Mouse (Mus musculus) forebrain, embryonic 10.5 days (tissue): ENCODE data around the gene Ywhae. TPM values are rescaled to one million over a fixed set of nuclear protein-coding genes. Genes with fewer than 3 reads are reported as not detected.
"Not testable (repeated sequence)": the region's sequence is repeated elsewhere in the genome, so short reads cannot be mapped to it uniquely, and the experiment has no call there.

Experiments used
- DNase-seq: peaks from one replicate; pipeline ENCODE4 v3.0.0-alpha.2; 2017; ENCODE audit warnings: low spot score; ENCODE audit errors: extremely low spot score
- H3K27ac ChIP-seq: fragments of 300-500 bp; sonication (generic); 2 replicates; pipeline ENCODE4 v1.5.1; 2016; ENCODE audit warnings: mild to moderate bottlenecking
- H3K27me3 ChIP-seq: fragments of 300-500 bp; sonication (generic); 2 replicates; pipeline ENCODE4 v1.6.1; 2016; ENCODE audit warnings: mild to moderate bottlenecking; ENCODE audit not compliant: poor library complexity, severe bottlenecking
- H3K36me3 ChIP-seq: fragments of 300-500 bp; sonication (generic); replicated peaks from 2 replicates; pipeline ENCODE4 v1.6.1; 2016; ENCODE audit warnings: mild to moderate bottlenecking, moderate library complexity
- H3K4me1 ChIP-seq: fragments of 300-500 bp; sonication (generic); 2 replicates; pipeline ENCODE4 v1.6.1; 2016
- H3K4me3 ChIP-seq: fragments of 300-500 bp; sonication (generic); 2 replicates; pipeline ENCODE4 v1.5.1; 2016; ENCODE audit warnings: mild to moderate bottlenecking, moderate library complexity
- H3K9me3 ChIP-seq: fragments of 300-500 bp; sonication (generic); 2 replicates; pipeline ENCODE4 v1.6.1; 2016; ENCODE audit warnings: mild to moderate bottlenecking, moderate library complexity
- WGBS: fragments of 180-500 bp; shearing (Covaris S2); methylation state at CpG from one replicate; pipeline ENCODE4 v1.1.7; 2016; 5-methylcytosine and 5-hydroxymethylcytosine counted together
- polyA plus RNA-seq: library from polyadenylated mRNA; unstranded; fragments of >200 nt; fragmentation: Nextera tagmentation; extraction: Ambion mirVana; gene quantifications from 2 replicates; pipeline ENCODE4 v1.2.1, GENCODE M21; 2016

Ywhae gene
- polyA plus RNA-seq, 1 experiment from 2014 or later = 1,332 TPM

GRCm38 (mm10) chr11:75715556-75715955 is 17.1 kb upstream of the Ywhae start:
- H3K4me1 ChIP-seq = peaks cover 7% of the 10 kb centered on the region
- no peaks in the 10 kb centered on the region for H3K27me3 ChIP-seq
- no peak for DNase-seq
- H3K9me3 ChIP-seq = peaks cover 2% of the 10 kb centered on the region; the same call in 1 of the 2 replicates
- H3K4me3 ChIP-seq = peak overlapping the region; percentile 20; the same call in 1 of the 2 replicates
- no peak overlapping the region for H3K27ac ChIP-seq
- H3K36me3 ChIP-seq = no peaks in the 10 kb centered on the region
- 19% methylated on average over 12 of the region's 12 CpGs for WGBS

- Histone ChIP-seq H3K9me3 (peaks cover 13% of the 10 kb centered on the region; the same call in 1 of the 2 replicates), H3K36me3 (no peaks in the 10 kb centered on the region), H3K4me1 (peaks cover 7% of the 10 kb centered on the region), H3K27me3 (no peaks in the 10 kb centered on the region), H3K27ac (no peak overlapping the region), H3K4me3 (no peak overlapping the region)
- 89% methylated on average over 8 of the region's 8 CpGs for WGBS
- no peak for DNase-seq
Measured at GRCm38 (mm10) chr11:75716661-75717325, 15.9 kb upstream of the Ywhae start.

GRCm38 (mm10) chr11:75722339-75722738 is 10.3 kb upstream of the Ywhae start:
- DNase-seq = no peak
- WGBS = 58% methylated on average over 4 of the region's 4 CpGs
- H3K4me1 ChIP-seq = no peaks in the 10 kb centered on the region
- H3K36me3 ChIP-seq = no peaks in the 10 kb centered on the region
- H3K27me3 ChIP-seq = no peaks in the 10 kb centered on the region
- peaks cover 13% of the 10 kb centered on the region; the same call in 1 of the 2 replicates for H3K9me3 ChIP-seq
- no peak overlapping the region for H3K27ac ChIP-seq
- no peak overlapping the region for H3K4me3 ChIP-seq

- peaks cover 15% of the 10 kb centered on the region for H3K4me1 ChIP-seq
- no peaks in the 10 kb centered on the region for H3K9me3 ChIP-seq
- no peak overlapping the region for H3K27ac ChIP-seq
- WGBS = 81% methylated on average over 2 of the region's 2 CpGs
- DNase-seq = no peak
- 0 out of 2 replicates have a peak, but pooled peaks cover 5% of the 10 kb centered on the region for H3K27me3 ChIP-seq
- H3K4me3 ChIP-seq = no peak overlapping the region
- H3K36me3 ChIP-seq = no peaks in the 10 kb centered on the region
Measured at GRCm38 (mm10) chr11:75727168-75727567, 5.5 kb upstream of the Ywhae start.

GRCm38 (mm10) chr11:75727659-75728058 is 5.0 kb upstream of the Ywhae start:
- DNase-seq, H3K4me3 ChIP-seq, H3K27ac ChIP-seq, H3K27me3 ChIP-seq, H3K9me3 ChIP-seq, H3K36me3 ChIP-seq: not testable (repeated sequence)
- 89% methylated on average over 6 of the region's 6 CpGs for WGBS
- peaks cover 20% of the 10 kb centered on the region for H3K4me1 ChIP-seq

GRCm38 (mm10) chr11:75733227-75733940 is 715 bp downstream of the Ywhae start:
- H3K4me3 ChIP-seq = peak overlapping the region; percentile 99
- H3K27me3 ChIP-seq = 0 out of 2 replicates have a peak, but pooled peaks cover 5% of the 10 kb centered on the region
- no peak for DNase-seq
- peaks cover 28% of the 10 kb centered on the region for H3K36me3 ChIP-seq
- WGBS = under 1% methylated on average over 52 of the region's 52 CpGs
- peak overlapping the region; percentile 100 for H3K27ac ChIP-seq
- peaks cover 49% of the 10 kb centered on the region for H3K4me1 ChIP-seq
- H3K9me3 ChIP-seq = no peaks in the 10 kb centered on the region

- H3K27ac ChIP-seq = no peak overlapping the region
- H3K4me1 ChIP-seq = peaks cover 50% of the 10 kb centered on the region
- no peaks in the 10 kb centered on the region for H3K27me3 ChIP-seq
- H3K9me3 ChIP-seq = no peaks in the 10 kb centered on the region
- 89% methylated on average over 5 of the region's 5 CpGs for WGBS
- DNase-seq = no peak
- H3K4me3 ChIP-seq = peak overlapping the region; percentile 99
- H3K36me3 ChIP-seq = peaks cover 51% of the 10 kb centered on the region
Measured at GRCm38 (mm10) chr11:75735462-75736252, 3.0 kb downstream of the Ywhae start.

- H3K27me3 ChIP-seq = no peaks in the 10 kb centered on the region
- H3K9me3 ChIP-seq = no peaks in the 10 kb centered on the region
- WGBS = 84% methylated on average over 3 of the region's 3 CpGs
- no peak overlapping the region for H3K27ac ChIP-seq
- H3K4me1 ChIP-seq = peaks cover 46% of the 10 kb centered on the region
- no peak for DNase-seq
- no peak overlapping the region; the same call in 1 of the 2 replicates for H3K4me3 ChIP-seq
- H3K36me3 ChIP-seq = peaks cover 64% of the 10 kb centered on the region
Measured at GRCm38 (mm10) chr11:75736978-75737377, 4.3 kb downstream of the Ywhae start.

- no peak overlapping the region for H3K27ac ChIP-seq
- H3K4me1 ChIP-seq = peaks cover 40% of the 10 kb centered on the region
- DNase-seq = no peak
- no peaks in the 10 kb centered on the region; the same call in 1 of the 2 replicates for H3K9me3 ChIP-seq
- H3K36me3 ChIP-seq = peaks cover 74% of the 10 kb centered on the region
- no peak overlapping the region for H3K4me3 ChIP-seq
- 95% methylated on average over 2 of the region's 2 CpGs for WGBS
- H3K27me3 ChIP-seq = no peaks in the 10 kb centered on the region
Measured at GRCm38 (mm10) chr11:75737806-75738476, 5.3 kb downstream of the Ywhae start.

GRCm38 (mm10) chr11:75738477-75738821 is 5.8 kb downstream of the Ywhae start:
- H3K9me3 ChIP-seq = no peaks in the 10 kb centered on the region; the same call in 1 of the 2 replicates
- no peak for DNase-seq
- H3K27ac ChIP-seq = no peak overlapping the region
- H3K4me1 ChIP-seq = peaks cover 40% of the 10 kb centered on the region
- WGBS = 95% methylated on average over 7 of the region's 7 CpGs
- peaks cover 79% of the 10 kb centered on the region for H3K36me3 ChIP-seq
- no peak overlapping the region for H3K4me3 ChIP-seq
- H3K27me3 ChIP-seq = no peaks in the 10 kb centered on the region

- WGBS = 95% methylated on average over 3 of the region's 3 CpGs
- DNase-seq = no peak
- Histone ChIP-seq H3K4me3 (no peak overlapping the region), H3K9me3 (no peaks in the 10 kb centered on the region; the same call in 1 of the 2 replicates), H3K4me1 (peaks cover 28% of the 10 kb centered on the region), H3K27ac (no peak overlapping the region), H3K36me3 (peaks cover 91% of the 10 kb centered on the region), H3K27me3 (no peaks in the 10 kb centered on the region)
Measured at GRCm38 (mm10) chr11:75740204-75740603, 7.5 kb downstream of the Ywhae start.

- H3K9me3 ChIP-seq = no peaks in the 10 kb centered on the region; the same call in 1 of the 2 replicates
- H3K4me3 ChIP-seq = no peak overlapping the region
- 92% methylated on average over 3 of the region's 3 CpGs for WGBS
- DNase-seq = no peak
- peaks cover 17% of the 10 kb centered on the region for H3K4me1 ChIP-seq
- H3K27ac ChIP-seq = no peak overlapping the region
- H3K27me3 ChIP-seq = no peaks in the 10 kb centered on the region
- H3K36me3 ChIP-seq = peaks cover 85% of the 10 kb centered on the region
Measured at GRCm38 (mm10) chr11:75741615-75742014, 8.9 kb downstream of the Ywhae start.
